Mouse (Mus musculus) E14TG2a.4 (cell line): ENCODE measurements around the gene Phactr1.

Source experiments
- CTCF ChIP-seq: conservative IDR thresholded peaks from 2 replicates; pipeline ENCODE4 v1.5.1; 2014; ENCODE audit warnings: low read length
- POU5F1 ChIP-seq: IDR thresholded peaks from 2 replicates; pipeline ENCODE4 v1.6.1; 2014; ENCODE audit warnings: low read length, borderline replicate concordance

- TF ChIP-seq CTCF (no peak), POU5F1 (no peak)
Measured at GRCm38 (mm10) chr13:43158281-43158680, 477.9 kb downstream of the Phactr1 start.
